Mouse (Mus musculus): ENCODE measurements around the gene Gpi1. TPM values are rescaled to one million over a fixed set of nuclear protein-coding genes. Genes with fewer than 3 reads are reported as not detected.

Gene Gpi1
- total and polyA plus RNA-seq, 3 experiments, result 278 to 693 (median 332) TPM

DNA sequence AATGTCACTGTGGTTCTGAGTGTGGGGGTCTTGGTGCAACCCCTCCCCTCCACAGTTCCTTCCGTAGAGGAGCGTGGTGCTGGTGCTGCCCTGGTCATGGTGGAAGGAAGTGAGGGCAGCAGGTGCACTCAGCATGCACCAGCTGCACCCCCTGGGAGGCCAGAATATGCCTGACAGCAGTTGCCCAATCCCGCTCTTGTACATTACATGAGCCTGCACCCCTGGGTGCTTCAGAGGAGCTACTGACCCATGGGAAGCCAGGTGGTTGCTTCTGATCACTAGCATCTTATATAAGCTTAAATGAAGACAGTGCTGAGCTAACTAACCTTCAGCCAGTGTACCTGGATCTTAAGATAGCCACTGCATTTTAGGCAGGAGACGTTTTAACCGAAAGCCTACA is 8.0 kb upstream of the Gpi1 start:
- no peaks in the 10 kb centered on the region for H3K9me3 ChIP-seq (replicated peaks; ENCODE audit: low read length)
- peaks cover 0 to 11% of the 10 kb centered on the region in 2 experiments; a peak in 2 of 4 replicates for H3K4me1 ChIP-seq (ENCODE audit: control insufficient read depth in 1 of 2, insufficient read depth in 2 of 2)
- dilution Hi-C loops (cut with MboI; ENCODE audit: extremely low pct_ligation_motif_present, extremely low pct_unique_long_range_greater_than_20kb, low sequenced_read_pairs) (no loop called here), in situ Hi-C loops (cut with MboI; ENCODE audit: low pct_ligation_motif_present, low pct_unique_long_range_greater_than_20kb, low sequenced_read_pairs) (no loop called here)
- H3K79me2 ChIP-seq (replicated peaks; ENCODE audit: control insufficient read depth, extremely low read depth, insufficient read depth, poor library complexity, severe bottlenecking), result no peaks in the 10 kb centered on the region
- peaks cover 31 to 63% of the 10 kb centered on the region in 2 experiments for H3K36me3 ChIP-seq (replicated peaks in 1 of 2; ENCODE audit: control insufficient read depth in 1 of 2, insufficient read depth in 1 of 2, low read length in 1 of 2)
- TF ChIP-seq MXI1 (IDR thresholded peaks at IDR 0.05; ENCODE audit: low read depth, low read length) (no peak), NELFE (IDR thresholded peaks at IDR 0.05; ENCODE audit: low read depth, low read length) (no peak), EP300 (IDR thresholded peaks at IDR 0.05; ENCODE audit: low read length) (no peak), PAX5 (IDR thresholded peaks at IDR 0.05; ENCODE audit: low read length) (no peak), CHD2 (IDR thresholded peaks at IDR 0.05; ENCODE audit: low read length) (no peak), TCF12 (IDR thresholded peaks at IDR 0.05; ENCODE audit: low read depth, low read length) (no peak), RCOR1 (conservative IDR thresholded peaks at IDR 0.05; ENCODE audit: low read depth, low read length) (no peak), ZKSCAN1 (IDR thresholded peaks at IDR 0.05; ENCODE audit: borderline replicate concordance, low read depth, low read length) (no peak), HCFC1 (IDR thresholded peaks at IDR 0.05; ENCODE audit: low read depth, low read length) (no peak), POLR2A (IDR thresholded peaks at IDR 0.05; ENCODE audit: low read depth, low read length) (no peak), MYC (IDR thresholded peaks at IDR 0.05; ENCODE audit: low read depth, low read length) (no peak)
- H3K27me3 ChIP-seq (replicated peaks), result no peaks in the 10 kb centered on the region
- H3K4me2 ChIP-seq (ENCODE audit: insufficient read depth, low read depth, poor library complexity, severe bottlenecking), result no peak overlapping the region
- H3K4me3 ChIP-seq (replicated peaks in 1 of 3; ENCODE audit: low read depth in 2 of 3, low read length in 2 of 3, poor library complexity in 1 of 3), result no peak overlapping the region
- H3K27ac ChIP-seq (ENCODE audit: insufficient read depth, low read depth), result no peak overlapping the region
- no peak overlapping the region for H3K9ac ChIP-seq (ENCODE audit: insufficient read depth, low read depth)
- no peak for DNase-seq (ENCODE audit: extremely low read depth)

DNA sequence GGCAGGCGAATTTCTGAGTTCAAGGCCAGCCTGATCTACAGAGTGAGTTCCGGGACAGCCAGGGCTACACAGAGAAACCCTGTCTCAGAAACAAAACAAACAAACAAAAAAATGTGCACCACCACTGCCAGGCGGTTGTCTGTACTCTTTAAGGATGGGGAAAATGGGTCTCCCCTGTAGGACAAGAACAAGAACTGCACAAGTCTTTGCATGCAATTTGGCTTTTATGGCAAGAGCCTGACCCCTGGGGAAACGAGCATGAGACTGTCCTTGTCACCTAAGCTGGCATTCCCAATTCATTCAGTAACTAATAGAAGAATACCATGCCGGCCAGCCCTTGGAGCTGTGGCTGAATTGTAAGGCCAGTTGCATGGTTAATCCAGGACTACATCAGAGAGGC is 5.5 kb upstream of the Gpi1 start:
- TF ChIP-seq IRF4 (IDR thresholded peaks at IDR 0.05; ENCODE audit: low read depth, low read length) (no peak), JUN (IDR thresholded peaks at IDR 0.05; ENCODE audit: insufficient read depth, low read depth, low read length) (no peak), NRF1 (IDR thresholded peaks at IDR 0.05; ENCODE audit: low read depth, low read length) (no peak), ZMIZ1 (IDR thresholded peaks at IDR 0.05; ENCODE audit: low read depth, low read length) (no peak), ZC3H11A (IDR thresholded peaks at IDR 0.05; ENCODE audit: low read depth, low read length) (no peak), JUND (conservative IDR thresholded peaks at IDR 0.05; ENCODE audit: low read depth, low read length) (no peak), MXI1 (IDR thresholded peaks at IDR 0.05; ENCODE audit: low read depth, low read length) (no peak), MEF2A (IDR thresholded peaks at IDR 0.05; ENCODE audit: borderline replicate concordance, low read depth, low read length) (no peak), TCF12 (IDR thresholded peaks at IDR 0.05; ENCODE audit: low read depth, low read length) (no peak), ETS1 (conservative IDR thresholded peaks at IDR 0.05; ENCODE audit: low read depth, low read length) (no peak), CHD1 (IDR thresholded peaks at IDR 0.05; ENCODE audit: low read depth, low read length) (no peak), PAX5 (IDR thresholded peaks at IDR 0.05; ENCODE audit: low read length) (no peak), MAZ (IDR thresholded peaks at IDR 0.05; ENCODE audit: low read depth, low read length) (no peak), USF1 (IDR thresholded peaks at IDR 0.05; ENCODE audit: low read depth, low read length) (no peak), USF2 (conservative IDR thresholded peaks at IDR 0.05; ENCODE audit: low read depth, low read length) (no peak), SMC3 (IDR thresholded peaks at IDR 0.05; ENCODE audit: low read depth, low read length) (no peak), RAD21 (IDR thresholded peaks at IDR 0.05; ENCODE audit: low read depth, low read length) (no peak), MAX (IDR thresholded peaks at IDR 0.05; ENCODE audit: low read length) (no peak), MAFK (IDR thresholded peaks at IDR 0.05; ENCODE audit: insufficient replicate concordance, low read length) (no peak), SIN3A (IDR thresholded peaks at IDR 0.05; ENCODE audit: low read length) (no peak)
- Histone ChIP-seq H3K9me3 (replicated peaks; ENCODE audit: low read length) (no peaks in the 10 kb centered on the region), H3K36me3 (replicated peaks in 1 of 2; ENCODE audit: control insufficient read depth in 1 of 2, insufficient read depth in 1 of 2, low read length in 1 of 2) (peaks cover 22 to 44% of the 10 kb centered on the region in 2 experiments), H3K4me1 (ENCODE audit: control insufficient read depth in 1 of 2, insufficient read depth in 2 of 2) (peaks cover 0 to 36% of the 10 kb centered on the region in 2 experiments; a peak in 2 of 4 replicates), H3K4me3 (replicated peaks in 1 of 3; ENCODE audit: low read depth in 2 of 3, low read length in 2 of 3, poor library complexity in 1 of 3) (no peak overlapping the region), H3K79me2 (replicated peaks; ENCODE audit: control insufficient read depth, extremely low read depth, insufficient read depth, poor library complexity, severe bottlenecking) (no peaks in the 10 kb centered on the region; the same call in 1 of the 2 replicates), H3K9ac (ENCODE audit: insufficient read depth, low read depth) (no peak overlapping the region), H3K27ac (ENCODE audit: insufficient read depth, low read depth) (no peak overlapping the region), H3K4me2 (ENCODE audit: insufficient read depth, low read depth, poor library complexity, severe bottlenecking) (no peak overlapping the region), H3K27me3 (replicated peaks) (no peaks in the 10 kb centered on the region)
- DNase-seq (ENCODE audit: extremely low read depth), result no peak
- dilution Hi-C loops (cut with MboI; ENCODE audit: extremely low pct_ligation_motif_present, extremely low pct_unique_long_range_greater_than_20kb, low sequenced_read_pairs) (no loop called here), in situ Hi-C loops (cut with MboI; ENCODE audit: low pct_ligation_motif_present, low pct_unique_long_range_greater_than_20kb, low sequenced_read_pairs) (no loop called here)
